Mouse (Mus musculus): ENCODE data around the gene Nsun2.
A peak's percentile ranks its signal among the peaks of the same experiment; 100 is the strongest.

- peak; percentile 73 for TF ChIP-seq POLR2A (IDR thresholded peaks at IDR 0.05; ENCODE audit: insufficient read depth, low read depth, low read length)
- TF ChIP-seq CTCF (IDR thresholded peaks at IDR 0.05) = 0 out of 2 replicates have a peak, but pooled peaks have one; percentile 13
- TF ChIP-seq EP300 (IDR thresholded peaks at IDR 0.05; ENCODE audit: insufficient read depth, low read depth, low read length) = peak; percentile 52; the same call in 1 of the 2 replicates
These were observed 1.4 kb downstream of the Nsun2 start for GRCm38 (mm10) chr13:69534654-69535551.
